Mouse (Mus musculus) stomach, postnatal 0 days (tissue): Measurements from ENCODE around the gene Ddx17.

Experiments used
- CTCF ChIP-seq: IDR thresholded peaks from 2 replicates; pipeline ENCODE4 v1.5.1; 2016; ENCODE audit warnings: antibody characterized with exemption, low read depth, mild to moderate bottlenecking, moderate library complexity
- EP300 ChIP-seq: optimal IDR thresholded peaks from 2 replicates; pipeline ENCODE3; 2016; ENCODE audit warnings: antibody characterized with exemption

DNA sequence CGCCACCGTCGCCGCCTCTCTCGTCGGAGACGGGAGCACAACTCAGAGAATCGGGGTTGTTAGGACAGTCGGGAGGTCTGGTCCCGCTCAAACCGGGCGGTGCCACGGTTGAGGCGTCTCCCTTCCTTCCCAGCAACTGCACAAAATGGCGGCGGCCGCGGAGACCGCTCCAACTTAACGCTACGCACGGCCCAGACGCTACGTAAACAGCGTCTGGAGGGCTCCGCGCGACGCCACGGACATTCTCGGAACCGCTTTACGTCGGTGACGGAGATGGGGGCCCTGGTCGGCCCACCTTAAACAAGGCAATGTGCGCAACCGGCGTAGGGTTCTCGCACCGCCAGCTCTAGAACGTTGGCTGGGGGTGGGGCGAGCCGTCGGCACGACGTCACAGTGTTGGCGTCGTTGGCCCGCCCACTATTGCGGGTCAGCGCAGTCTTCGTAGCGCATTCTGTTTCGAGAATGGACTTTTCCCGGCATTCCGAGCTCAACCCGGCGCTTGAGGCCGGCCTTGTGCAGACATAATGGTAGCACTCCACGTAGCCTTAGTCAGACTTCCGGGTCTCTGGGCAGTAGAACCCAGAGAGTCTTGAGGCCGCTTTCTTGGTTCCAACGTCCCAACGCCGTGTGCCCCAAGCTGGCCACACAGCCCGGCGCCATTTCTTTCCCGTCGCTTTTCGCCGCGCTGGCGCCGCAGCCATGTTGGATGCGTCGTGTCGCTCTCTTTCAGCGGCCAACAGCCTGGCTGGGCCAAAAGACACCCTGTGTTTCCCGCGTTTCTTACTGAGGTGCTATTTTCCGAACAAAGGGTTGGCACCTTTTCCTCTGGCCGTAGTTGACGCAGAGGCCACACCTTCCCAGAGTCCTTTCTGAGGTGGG, at the start of gene Ddx17:
- no peak for TF ChIP-seq CTCF
- TF ChIP-seq EP300, result peak; percentile 95
